Mouse (Mus musculus) MEL (cell line): Measurements from ENCODE around the gene Mynn.

Source experiments
- CHD1 ChIP-seq: IDR thresholded peaks from 2 replicates; pipeline ENCODE4 v1.6.1; 2012; ENCODE audit warnings: low read depth, mild to moderate bottlenecking, inconsistent platforms, low read length, improper control_type of control experiment
- GABPA ChIP-seq: IDR thresholded peaks from 2 replicates; pipeline ENCODE4 v1.6.1; 2012; ENCODE audit warnings: low read depth, mild to moderate bottlenecking, inconsistent platforms, low read length, improper control_type of control experiment, moderate library complexity
- GATA1 ChIP-seq: IDR thresholded peaks from 2 replicates; pipeline ENCODE4 v1.6.1; 2011; ENCODE audit warnings: low read depth, low read length, improper control_type of control experiment
- HCFC1 ChIP-seq: IDR thresholded peaks from 2 replicates; pipeline ENCODE4 v1.6.1; 2012; ENCODE audit warnings: low read depth, mild to moderate bottlenecking, inconsistent platforms, low read length, improper control_type of control experiment, moderate library complexity
- JUND ChIP-seq: IDR thresholded peaks from 2 replicates; pipeline ENCODE4 v1.6.1; 2011; ENCODE audit warnings: low read depth, mild to moderate bottlenecking, improper control_type of control experiment, low read length
- MAFK ChIP-seq: IDR thresholded peaks from 2 replicates; pipeline ENCODE4 v1.6.1; 2011; ENCODE audit warnings: low read depth, mild to moderate bottlenecking, low read length, improper control_type of control experiment, borderline replicate concordance
- NRF1 ChIP-seq: IDR thresholded peaks from 2 replicates; pipeline ENCODE4 v1.6.1; 2014; ENCODE audit warnings: low read depth, mild to moderate bottlenecking, inconsistent platforms, low read length, improper control_type of control experiment, moderate library complexity; ENCODE audit not compliant: poor library complexity, insufficient read depth, severe bottlenecking
- POLR2A ChIP-seq, 2 experiments: IDR thresholded peaks; 2 replicates each; pipeline ENCODE4 v1.6.1; 2011 to 2012; ENCODE audit warnings: low read length in 2 of 2, mild to moderate bottlenecking in 2 of 2, control low read depth in 1 of 2, improper control_type of control experiment in 1 of 2, low read depth in 1 of 2, moderate library complexity in 1 of 2; ENCODE audit not compliant: control insufficient read depth in 1 of 2, insufficient read depth in 1 of 2, poor library complexity in 1 of 2
- TAL1 ChIP-seq: IDR thresholded peaks from 2 replicates; pipeline ENCODE4 v1.6.1; 2012; ENCODE audit warnings: mild to moderate bottlenecking, inconsistent platforms, low read length, moderate library complexity, mixed read lengths

- TF ChIP-seq NRF1: no peak
- TF ChIP-seq CHD1: no peak
- TF ChIP-seq TAL1: no peak
- TF ChIP-seq GABPA: no peak
- no peak for TF ChIP-seq GATA1
- no peak for TF ChIP-seq JUND
- TF ChIP-seq MAFK: no peak
- TF ChIP-seq POLR2A (IDR thresholded peaks at IDR 0.05; ENCODE audit: control insufficient read depth in 1 of 2, insufficient read depth in 1 of 2, low read depth in 1 of 2, low read length in 2 of 2, poor library complexity in 1 of 2): no peak
- no peak for TF ChIP-seq HCFC1
These were observed 41.1 kb upstream of the Mynn start for GRCm38 (mm10) chr3:30560677-30561314.
